Mouse (Mus musculus): Measurements from ENCODE around the gene Dcaf15. TPM values are rescaled to one million over a fixed set of nuclear protein-coding genes. Genes with fewer than 3 reads are reported as not detected.

Gene Dcaf15
- polyA plus RNA-seq, 1 experiment: 28.7 TPM

GRCm38 (mm10) chr8:84103601-84104000 is 967 bp downstream of the Dcaf15 start:
- Histone ChIP-seq H3K4me1 (peaks cover 48% of the 10 kb centered on the region), H3K9me3 (peaks cover 3% of the 10 kb centered on the region; the same call in 1 of the 2 replicates), H3K27me3 (replicated peaks) (no peaks in the 10 kb centered on the region), H3K4me3 (replicated peaks) (peak overlapping the region; percentile 96), H3K36me3 (replicated peaks; ENCODE audit: low read length) (peaks cover 42% of the 10 kb centered on the region)
- TF ChIP-seq FLI1 (IDR thresholded peaks at IDR 0.05; ENCODE audit: low read length): no peak
- no peak for TF ChIP-seq GATA1 (IDR thresholded peaks at IDR 0.05; ENCODE audit: borderline replicate concordance, low read length)

GRCm38 (mm10) chr8:84101476-84102270 is 2.9 kb downstream of the Dcaf15 start:
- no peaks in the 10 kb centered on the region for H3K27me3 ChIP-seq (replicated peaks)
- H3K4me3 ChIP-seq (replicated peaks): no peak overlapping the region
- H3K4me1 ChIP-seq: peaks cover 48% of the 10 kb centered on the region
- peaks cover 62% of the 10 kb centered on the region for H3K36me3 ChIP-seq (replicated peaks; ENCODE audit: low read length)
- TF ChIP-seq FLI1 (IDR thresholded peaks at IDR 0.05; ENCODE audit: low read length): no peak
- no peak for TF ChIP-seq GATA1 (IDR thresholded peaks at IDR 0.05; ENCODE audit: borderline replicate concordance, low read length)
- H3K9me3 ChIP-seq: no peaks in the 10 kb centered on the region

GRCm38 (mm10) chr8:84098376-84098775 is 6.2 kb downstream of the Dcaf15 start:
- Histone ChIP-seq H3K4me3 (replicated peaks) (peak overlapping the region; percentile 14), H3K27me3 (replicated peaks) (no peaks in the 10 kb centered on the region), H3K9me3 (no peaks in the 10 kb centered on the region), H3K36me3 (replicated peaks; ENCODE audit: low read length) (peaks cover 94% of the 10 kb centered on the region), H3K4me1 (peaks cover 25% of the 10 kb centered on the region)
- no peak for TF ChIP-seq GATA1 (IDR thresholded peaks at IDR 0.05; ENCODE audit: borderline replicate concordance, low read length)
- no peak for TF ChIP-seq FLI1 (IDR thresholded peaks at IDR 0.05; ENCODE audit: low read length)

GRCm38 (mm10) chr8:84096061-84096460 is 8.5 kb downstream of the Dcaf15 start:
- TF ChIP-seq GATA1 (IDR thresholded peaks at IDR 0.05; ENCODE audit: borderline replicate concordance, low read length) (no peak), FLI1 (IDR thresholded peaks at IDR 0.05; ENCODE audit: low read length) (no peak)
- Histone ChIP-seq H3K4me1 (0 out of 2 replicates have a peak, but pooled peaks cover 3% of the 10 kb centered on the region), H3K4me3 (replicated peaks) (no peak overlapping the region), H3K9me3 (no peaks in the 10 kb centered on the region), H3K36me3 (replicated peaks; ENCODE audit: low read length) (peaks cover 95% of the 10 kb centered on the region), H3K27me3 (replicated peaks) (no peaks in the 10 kb centered on the region)

GRCm38 (mm10) chr8:84090585-84090984 is 14.0 kb downstream of the Dcaf15 start:
- peaks cover 4% of the 10 kb centered on the region; the same call in 1 of the 2 replicates for H3K4me1 ChIP-seq
- H3K27me3 ChIP-seq (replicated peaks): no peaks in the 10 kb centered on the region
- TF ChIP-seq GATA1 (IDR thresholded peaks at IDR 0.05; ENCODE audit: borderline replicate concordance, low read length) (no peak), FLI1 (IDR thresholded peaks at IDR 0.05; ENCODE audit: low read length) (no peak)
- H3K9me3 ChIP-seq: no peaks in the 10 kb centered on the region
- H3K4me3 ChIP-seq (replicated peaks): no peak overlapping the region
- H3K36me3 ChIP-seq (replicated peaks; ENCODE audit: low read length): peaks cover 97% of the 10 kb centered on the region

- Histone ChIP-seq H3K4me1 (peaks cover 4% of the 10 kb centered on the region; the same call in 1 of the 2 replicates), H3K9me3 (no peaks in the 10 kb centered on the region), H3K27me3 (replicated peaks) (no peaks in the 10 kb centered on the region), H3K4me3 (replicated peaks) (no peak overlapping the region), H3K36me3 (replicated peaks; ENCODE audit: low read length) (peaks cover 98% of the 10 kb centered on the region)
- no peak for TF ChIP-seq GATA1 (IDR thresholded peaks at IDR 0.05; ENCODE audit: borderline replicate concordance, low read length)
- no peak for TF ChIP-seq FLI1 (IDR thresholded peaks at IDR 0.05; ENCODE audit: low read length)
Measured at GRCm38 (mm10) chr8:84089277-84089676, 15.3 kb downstream of the Dcaf15 start.

GRCm38 (mm10) chr8:84087821-84088220 is 16.7 kb downstream of the Dcaf15 start:
- TF ChIP-seq FLI1 (IDR thresholded peaks at IDR 0.05; ENCODE audit: low read length): no peak
- TF ChIP-seq GATA1 (IDR thresholded peaks at IDR 0.05; ENCODE audit: borderline replicate concordance, low read length): no peak
- Histone ChIP-seq H3K9me3 (no peaks in the 10 kb centered on the region), H3K27me3 (replicated peaks) (no peaks in the 10 kb centered on the region), H3K4me1 (peaks cover 4% of the 10 kb centered on the region; the same call in 1 of the 2 replicates), H3K36me3 (replicated peaks; ENCODE audit: low read length) (peaks cover 98% of the 10 kb centered on the region), H3K4me3 (replicated peaks) (peak overlapping the region; percentile 33)

- no peaks in the 10 kb centered on the region for H3K9me3 ChIP-seq
- no peaks in the 10 kb centered on the region for H3K27me3 ChIP-seq (replicated peaks)
- H3K36me3 ChIP-seq (replicated peaks; ENCODE audit: low read length): peaks cover 98% of the 10 kb centered on the region
- H3K4me3 ChIP-seq (replicated peaks): no peak overlapping the region
- TF ChIP-seq GATA1 (IDR thresholded peaks at IDR 0.05; ENCODE audit: borderline replicate concordance, low read length) (no peak), FLI1 (IDR thresholded peaks at IDR 0.05; ENCODE audit: low read length) (no peak)
- peaks cover 4% of the 10 kb centered on the region; the same call in 1 of the 2 replicates for H3K4me1 ChIP-seq
Measured at GRCm38 (mm10) chr8:84087156-84087555, 17.4 kb downstream of the Dcaf15 start.

- peaks cover 98% of the 10 kb centered on the region for H3K36me3 ChIP-seq (replicated peaks; ENCODE audit: low read length)
- TF ChIP-seq FLI1 (IDR thresholded peaks at IDR 0.05; ENCODE audit: low read length) (no peak), GATA1 (IDR thresholded peaks at IDR 0.05; ENCODE audit: borderline replicate concordance, low read length) (no peak)
- no peaks in the 10 kb centered on the region for H3K9me3 ChIP-seq
- no peaks in the 10 kb centered on the region for H3K27me3 ChIP-seq (replicated peaks)
- H3K4me3 ChIP-seq (replicated peaks): no peak overlapping the region
- peaks cover 4% of the 10 kb centered on the region; the same call in 1 of the 2 replicates for H3K4me1 ChIP-seq
Measured at GRCm38 (mm10) chr8:84084341-84085115, 20.0 kb downstream of the Dcaf15 start.
